Mouse (Mus musculus): ENCODE data around the gene Rab22a. TPM values are rescaled to one million over a fixed set of nuclear protein-coding genes. Genes with fewer than 3 reads are reported as not detected.

Rab22a gene
- polyA plus RNA-seq, 1 experiment from 2014 or later = 32.5 TPM

DNA sequence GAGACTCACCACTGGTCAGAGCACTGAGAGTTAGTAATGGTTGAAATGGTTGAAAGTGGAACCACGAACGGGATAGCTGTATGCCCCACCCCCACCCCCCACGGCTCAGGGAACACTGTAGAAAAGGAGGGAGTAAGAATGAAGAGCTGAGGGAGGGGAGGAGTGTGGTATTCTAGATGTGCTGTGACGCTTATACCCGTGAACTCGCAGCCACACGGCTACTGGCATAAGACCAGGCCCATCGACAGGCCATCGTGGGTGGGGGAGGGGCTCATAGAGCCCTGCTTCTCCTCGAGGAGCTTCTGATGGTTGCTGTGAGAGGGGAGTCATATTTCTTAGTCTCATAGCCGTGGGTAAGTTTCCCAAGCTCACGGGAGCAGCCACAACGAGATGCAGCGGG, 64.8 kb downstream of the Rab22a start:
- Histone ChIP-seq H3K9me3 (replicated peaks) (no peaks in the 10 kb centered on the region), H3K27me3 (no peaks in the 10 kb centered on the region), H3K9ac (no peak overlapping the region), H3K27ac (no peak overlapping the region), H3K4me3 (no peak overlapping the region), H3K36me3 (no peaks in the 10 kb centered on the region), H3K4me2 (no peak overlapping the region), H3K4me1 (replicated peaks) (0 out of 2 replicates have a peak, but pooled peaks cover 2% of the 10 kb centered on the region)
- WGBS = 50% methylated on average over 14 of the region's 14 CpGs
- no peak for ATAC-seq (replicated peaks; ENCODE audit: insufficient number of reproducible peaks, insufficient read depth, low FRiP score, low read depth)

DNA sequence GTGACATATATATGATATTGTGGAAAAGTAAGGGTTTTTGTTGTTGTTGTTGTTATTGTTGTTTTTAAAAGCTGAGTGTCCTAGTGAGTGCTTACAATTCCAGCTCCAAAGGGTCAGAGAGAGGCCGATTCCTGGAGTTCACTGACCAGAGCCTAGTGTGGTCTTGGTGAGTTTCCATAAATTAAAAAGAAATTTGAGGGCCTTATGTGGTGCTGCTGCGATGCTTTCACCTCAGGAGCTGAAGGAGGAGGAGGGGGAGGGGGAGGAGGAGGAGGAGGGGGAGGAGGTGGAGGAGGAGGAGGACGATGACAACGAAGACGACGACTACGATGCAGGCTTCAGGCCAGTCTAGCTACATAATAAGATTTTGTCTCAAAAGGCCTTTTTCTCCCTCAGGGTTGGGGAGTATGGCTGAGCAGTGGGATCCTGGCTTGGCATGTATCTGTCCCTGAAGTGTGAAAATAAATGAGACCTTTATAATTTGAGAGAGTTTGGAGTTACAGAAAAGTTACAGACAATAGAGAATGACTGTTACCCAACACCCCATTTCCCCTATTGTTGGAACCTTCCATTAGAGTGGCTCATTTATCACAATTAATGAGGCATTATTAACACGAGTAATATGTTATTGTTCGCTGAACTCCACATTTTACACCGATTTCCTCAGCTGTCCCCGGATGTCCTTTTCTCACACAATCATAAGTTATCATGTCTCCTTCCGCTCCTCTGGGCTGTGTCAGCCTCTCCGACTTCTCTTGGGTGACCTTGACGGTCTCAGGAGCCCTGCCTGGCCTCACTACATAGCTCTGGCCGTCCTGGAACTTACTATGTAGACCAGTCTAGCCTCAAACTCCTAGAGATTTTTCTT, 65.6 kb downstream of the Rab22a start:
- H3K27me3 ChIP-seq = no peaks in the 10 kb centered on the region
- no peak overlapping the region for H3K9ac ChIP-seq
- peaks cover 6% of the 10 kb centered on the region; the same call in 1 of the 2 replicates for H3K4me1 ChIP-seq (replicated peaks)
- no peaks in the 10 kb centered on the region for H3K9me3 ChIP-seq (replicated peaks)
- no peaks in the 10 kb centered on the region for H3K36me3 ChIP-seq
- no peak for ATAC-seq (replicated peaks; ENCODE audit: insufficient number of reproducible peaks, insufficient read depth, low FRiP score, low read depth)
- no peak overlapping the region for H3K4me3 ChIP-seq
- H3K4me2 ChIP-seq = no peak overlapping the region
- H3K27ac ChIP-seq = no peak overlapping the region
- 60% methylated on average over 15 of the region's 15 CpGs for WGBS

DNA sequence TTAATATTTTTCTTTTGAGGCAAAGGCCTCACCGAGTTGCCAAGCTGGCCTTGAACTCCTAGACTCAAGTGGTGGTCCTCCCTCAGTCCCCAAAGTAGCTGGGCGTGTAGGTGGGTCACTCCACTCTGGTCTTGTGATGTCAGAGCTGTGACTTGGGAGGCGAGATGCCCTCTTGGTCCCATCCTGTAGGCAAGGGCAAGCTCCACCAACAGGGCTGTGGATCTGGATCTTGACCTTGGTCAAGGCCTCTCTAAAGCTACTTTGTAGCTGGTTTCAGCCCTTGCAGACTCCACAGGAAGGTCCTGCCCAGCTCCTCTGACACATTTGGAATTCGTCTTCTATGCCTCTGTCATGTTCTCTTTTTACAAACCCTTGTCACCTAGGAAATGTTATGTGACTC, 66.3 kb downstream of the Rab22a start:
- H3K27ac ChIP-seq = no peak overlapping the region
- no peaks in the 10 kb centered on the region for H3K9me3 ChIP-seq (replicated peaks)
- peaks cover 12% of the 10 kb centered on the region for H3K4me1 ChIP-seq (replicated peaks)
- no peak overlapping the region for H3K9ac ChIP-seq
- H3K4me2 ChIP-seq = no peak overlapping the region
- no peaks in the 10 kb centered on the region for H3K27me3 ChIP-seq
- H3K36me3 ChIP-seq = no peaks in the 10 kb centered on the region
- ATAC-seq (replicated peaks; ENCODE audit: insufficient number of reproducible peaks, insufficient read depth, low FRiP score, low read depth) = no peak
- H3K4me3 ChIP-seq = no peak overlapping the region
- 89% methylated on average over 4 of the region's 4 CpGs for WGBS

DNA sequence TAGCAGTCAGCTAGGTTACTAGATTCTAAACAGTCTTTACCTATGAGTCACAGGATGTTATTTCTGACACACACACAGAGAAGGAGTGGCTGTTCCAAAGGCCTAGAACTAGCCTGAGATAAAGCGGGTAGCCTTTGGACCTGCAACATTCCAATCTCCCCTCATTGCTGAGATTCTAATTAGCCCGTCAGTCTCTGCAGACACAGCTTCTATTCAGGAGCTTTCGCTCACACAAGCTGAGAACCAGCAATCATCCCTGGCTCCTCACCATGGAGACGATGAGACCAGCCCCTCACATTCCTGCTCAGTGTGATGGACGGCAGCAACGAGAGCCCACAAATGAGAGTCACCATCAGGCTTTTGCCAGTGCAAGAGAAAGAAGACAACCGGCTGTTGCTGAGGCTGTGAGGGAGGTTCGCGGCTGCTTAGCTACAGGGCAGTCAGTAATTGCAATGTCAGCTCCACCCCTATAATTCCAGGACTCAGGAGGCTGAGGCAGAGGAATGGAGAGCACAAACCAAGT, 70.9 kb downstream of the Rab22a start:
- Histone ChIP-seq H3K27ac (no peak overlapping the region), H3K36me3 (no peaks in the 10 kb centered on the region), H3K4me2 (no peak overlapping the region), H3K9me3 (replicated peaks) (no peaks in the 10 kb centered on the region), H3K9ac (no peak overlapping the region), H3K4me3 (no peak overlapping the region), H3K4me1 (replicated peaks) (peaks cover 12% of the 10 kb centered on the region), H3K27me3 (no peaks in the 10 kb centered on the region)
- 0 out of 2 replicates have a peak, but pooled peaks have one; percentile 14 for ATAC-seq (replicated peaks; ENCODE audit: insufficient number of reproducible peaks, insufficient read depth, low FRiP score, low read depth)
- 9% methylated on average over 9 of the region's 9 CpGs for WGBS

DNA sequence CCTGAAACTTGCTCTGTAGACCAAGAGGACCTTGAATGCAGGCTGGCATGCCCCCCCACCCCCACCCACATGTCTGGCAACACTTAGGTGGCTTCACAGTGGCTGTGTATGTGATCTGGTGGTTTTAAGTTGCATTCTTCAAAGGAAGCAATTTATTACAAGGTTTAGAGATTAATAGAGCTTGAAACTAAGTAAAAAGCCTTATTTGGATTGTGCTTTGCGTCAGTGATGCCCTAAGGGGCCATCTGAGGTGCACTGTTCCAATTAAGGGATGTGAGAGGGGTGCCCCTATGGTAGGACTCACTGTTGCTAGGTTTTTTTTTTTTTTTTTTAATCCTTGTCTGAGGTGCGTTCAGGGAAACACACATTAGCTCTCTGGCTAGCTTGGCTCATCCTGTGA, 74.9 kb downstream of the Rab22a start:
- H3K4me2 ChIP-seq = no peak overlapping the region
- H3K9ac ChIP-seq = no peak overlapping the region
- H3K9me3 ChIP-seq (replicated peaks) = no peaks in the 10 kb centered on the region
- no peaks in the 10 kb centered on the region for H3K27me3 ChIP-seq
- no peaks in the 10 kb centered on the region for H3K36me3 ChIP-seq
- H3K4me3 ChIP-seq = no peak overlapping the region
- no peak for ATAC-seq (replicated peaks; ENCODE audit: insufficient number of reproducible peaks, insufficient read depth, low FRiP score, low read depth)
- H3K27ac ChIP-seq = no peak overlapping the region
- 66% methylated on average over 2 of the region's 2 CpGs for WGBS
- H3K4me1 ChIP-seq (replicated peaks) = peaks cover 26% of the 10 kb centered on the region

DNA sequence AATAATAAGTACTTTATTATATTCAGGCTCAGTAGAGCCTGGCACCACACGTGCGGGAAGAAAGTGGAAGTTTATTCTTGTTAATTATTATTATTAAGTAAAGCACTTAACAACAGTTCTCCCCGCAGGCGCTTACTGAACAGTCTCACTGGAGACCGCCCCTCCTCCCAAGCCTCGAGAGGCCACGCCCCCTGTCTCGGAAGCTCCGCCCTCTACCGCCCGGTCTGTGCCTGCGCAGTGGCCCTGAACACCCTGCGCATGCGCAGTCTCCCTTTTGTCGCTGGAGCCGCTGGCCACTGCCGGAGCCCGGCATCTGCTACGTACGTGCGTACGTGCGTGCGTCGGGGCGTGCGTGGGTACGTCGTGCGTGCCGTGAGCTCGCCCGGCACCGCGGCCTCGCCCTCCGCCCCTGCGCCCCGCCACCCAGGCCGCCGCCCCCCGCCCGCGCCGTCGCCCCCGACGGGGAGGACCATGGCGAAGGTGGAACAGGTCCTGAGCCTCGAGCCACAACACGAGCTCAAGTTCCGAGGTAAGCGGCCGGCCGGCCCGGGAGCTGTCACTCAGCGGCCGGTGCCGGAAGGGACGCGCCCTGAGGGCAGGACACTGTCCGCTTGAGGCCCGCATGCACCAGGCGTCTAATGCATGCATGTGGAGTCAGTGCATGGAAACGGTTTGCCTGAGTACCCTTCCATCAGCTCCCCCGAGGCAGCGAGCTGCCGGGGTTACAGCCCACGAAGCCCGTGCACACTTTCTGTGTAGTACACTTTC, 77.8 kb downstream of the Rab22a start, which contains the start of gene Vapb:
Gene Vapb, plus strand, starts transcription at position 290 of the 768 bp plus-strand sequence.
- peak; percentile 97 for ATAC-seq (replicated peaks; ENCODE audit: insufficient number of reproducible peaks, insufficient read depth, low FRiP score, low read depth)
- Histone ChIP-seq H3K27me3 (no peaks in the 10 kb centered on the region), H3K36me3 (no peaks in the 10 kb centered on the region), H3K27ac (peak within 1 kb of the TSS; percentile 72), H3K4me3 (peak within 1 kb of the TSS; percentile 85), H3K9me3 (replicated peaks) (no peaks in the 10 kb centered on the region), H3K4me2 (peak within 1 kb of the TSS; percentile 82), H3K9ac (peak within 1 kb of the TSS; percentile 72), H3K4me1 (replicated peaks) (peaks cover 14% of the 10 kb centered on the region)
- WGBS = under 1% methylated on average over 70 of the region's 70 CpGs

DNA sequence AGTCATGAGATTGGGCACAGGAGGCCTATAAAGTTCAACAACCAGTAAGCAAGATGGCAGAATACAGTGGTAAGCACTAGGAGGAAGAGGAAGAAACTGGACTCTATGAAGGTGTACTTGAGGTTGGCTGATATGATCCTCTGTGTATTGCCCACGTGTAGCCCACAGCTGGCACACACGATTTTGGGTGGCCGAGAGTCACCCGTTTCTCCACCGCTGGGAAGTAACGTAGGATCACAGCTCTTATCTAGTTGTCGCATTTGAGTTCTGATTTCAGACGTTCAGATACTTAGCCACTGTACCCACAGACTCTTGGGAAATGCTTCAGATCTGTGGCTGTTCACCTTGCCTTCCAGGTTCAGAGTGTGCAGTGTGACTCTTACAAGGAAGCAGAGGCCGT, 78.7 kb downstream of the Rab22a start:
- no peaks in the 10 kb centered on the region for H3K27me3 ChIP-seq
- peak overlapping the region; percentile 82 for H3K4me2 ChIP-seq
- no peak for ATAC-seq (replicated peaks; ENCODE audit: insufficient number of reproducible peaks, insufficient read depth, low FRiP score, low read depth)
- no peak overlapping the region for H3K27ac ChIP-seq
- H3K4me3 ChIP-seq = peak overlapping the region; percentile 85
- H3K36me3 ChIP-seq = no peaks in the 10 kb centered on the region
- peaks cover 14% of the 10 kb centered on the region for H3K4me1 ChIP-seq (replicated peaks)
- peak overlapping the region; percentile 72 for H3K9ac ChIP-seq
- 69% methylated on average over 9 of the region's 9 CpGs for WGBS
- no peaks in the 10 kb centered on the region for H3K9me3 ChIP-seq (replicated peaks)

DNA sequence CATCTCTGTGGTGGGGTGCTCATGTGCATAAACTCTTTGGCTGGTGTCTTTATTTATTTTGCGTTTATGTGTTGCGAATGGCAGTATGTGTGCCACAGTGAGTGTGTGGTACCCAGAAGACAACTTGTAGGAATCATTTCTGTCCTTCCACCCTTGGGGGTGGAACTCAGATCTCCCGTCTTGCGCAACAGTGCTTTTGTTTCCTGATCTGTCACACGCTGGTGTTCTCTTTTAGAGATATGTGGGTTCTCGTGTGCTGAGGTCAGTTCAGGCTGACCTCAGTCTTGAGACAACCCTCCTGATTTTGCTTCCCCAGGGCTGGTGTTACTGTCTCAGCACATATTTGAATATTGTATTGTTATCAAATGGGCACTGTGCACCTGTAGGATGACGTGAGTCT, 79.5 kb downstream of the Rab22a start:
- WGBS = 87% methylated on average over 7 of the region's 7 CpGs
- Histone ChIP-seq H3K36me3 (no peaks in the 10 kb centered on the region), H3K4me1 (replicated peaks) (peaks cover 14% of the 10 kb centered on the region), H3K4me2 (no peak overlapping the region), H3K9ac (no peak overlapping the region), H3K27me3 (no peaks in the 10 kb centered on the region), H3K9me3 (replicated peaks) (no peaks in the 10 kb centered on the region), H3K4me3 (no peak overlapping the region), H3K27ac (no peak overlapping the region)
- ATAC-seq (replicated peaks; ENCODE audit: insufficient number of reproducible peaks, insufficient read depth, low FRiP score, low read depth) = no peak

DNA sequence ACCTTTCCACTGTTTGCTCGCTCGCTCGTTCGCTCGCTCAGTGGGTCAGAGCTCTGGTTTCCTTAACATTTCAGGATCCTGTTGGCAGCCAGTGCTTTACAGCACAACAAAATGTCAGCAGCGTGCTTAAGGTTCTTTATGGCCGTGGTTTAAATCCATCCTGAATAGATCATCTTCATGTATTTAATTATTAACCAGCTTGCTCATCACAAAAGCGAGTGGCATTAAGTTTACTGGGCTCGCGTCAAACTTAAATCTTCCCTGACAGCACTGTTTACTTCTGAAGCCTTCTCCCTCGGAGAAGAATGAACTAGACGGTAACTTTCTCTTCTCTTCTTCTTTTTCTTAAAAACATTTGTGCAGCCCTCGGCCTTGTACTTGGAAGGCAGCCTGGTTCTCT, 82.5 kb downstream of the Rab22a start:
- no peaks in the 10 kb centered on the region for H3K27me3 ChIP-seq
- no peak for ATAC-seq (replicated peaks; ENCODE audit: insufficient number of reproducible peaks, insufficient read depth, low FRiP score, low read depth)
- 78% methylated on average over 13 of the region's 13 CpGs for whole genome bisulfite sequencing
- peaks cover 14% of the 10 kb centered on the region for H3K4me1 ChIP-seq (replicated peaks)
- no peaks in the 10 kb centered on the region for H3K36me3 ChIP-seq
- no peaks in the 10 kb centered on the region for H3K9me3 ChIP-seq (replicated peaks)
- no peak overlapping the region for H3K4me2 ChIP-seq
- no peak overlapping the region for H3K4me3 ChIP-seq
- no peak overlapping the region for H3K9ac ChIP-seq
- H3K27ac ChIP-seq = no peak overlapping the region

DNA sequence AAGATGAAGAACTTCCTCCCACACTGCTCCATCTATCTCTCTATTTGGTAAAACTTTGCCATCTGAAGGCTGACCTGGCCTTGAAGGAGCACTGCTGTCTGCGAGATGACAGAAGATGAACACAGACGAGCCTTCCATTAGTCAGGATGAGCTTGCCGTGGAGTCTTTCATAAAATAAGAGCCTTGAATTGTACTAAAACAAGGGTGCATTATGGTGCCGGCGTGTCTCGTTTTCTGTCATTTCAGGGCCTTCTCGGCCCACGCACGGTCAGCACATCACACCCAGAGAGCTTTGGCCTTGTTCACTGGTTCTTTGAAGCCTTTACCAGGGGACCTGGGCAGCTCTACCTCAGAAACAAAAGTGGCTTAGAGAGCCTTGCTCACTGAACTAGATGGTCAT, 83.2 kb downstream of the Rab22a start:
- no peak overlapping the region for H3K4me2 ChIP-seq
- peaks cover 14% of the 10 kb centered on the region for H3K4me1 ChIP-seq (replicated peaks)
- no peak for ATAC-seq (replicated peaks; ENCODE audit: insufficient number of reproducible peaks, insufficient read depth, low FRiP score, low read depth)
- H3K4me3 ChIP-seq = no peak overlapping the region
- no peak overlapping the region for H3K9ac ChIP-seq
- WGBS = 86% methylated on average over 9 of the region's 9 CpGs
- no peaks in the 10 kb centered on the region for H3K9me3 ChIP-seq (replicated peaks)
- H3K27me3 ChIP-seq = no peaks in the 10 kb centered on the region
- H3K27ac ChIP-seq = no peak overlapping the region
- H3K36me3 ChIP-seq = no peaks in the 10 kb centered on the region

DNA sequence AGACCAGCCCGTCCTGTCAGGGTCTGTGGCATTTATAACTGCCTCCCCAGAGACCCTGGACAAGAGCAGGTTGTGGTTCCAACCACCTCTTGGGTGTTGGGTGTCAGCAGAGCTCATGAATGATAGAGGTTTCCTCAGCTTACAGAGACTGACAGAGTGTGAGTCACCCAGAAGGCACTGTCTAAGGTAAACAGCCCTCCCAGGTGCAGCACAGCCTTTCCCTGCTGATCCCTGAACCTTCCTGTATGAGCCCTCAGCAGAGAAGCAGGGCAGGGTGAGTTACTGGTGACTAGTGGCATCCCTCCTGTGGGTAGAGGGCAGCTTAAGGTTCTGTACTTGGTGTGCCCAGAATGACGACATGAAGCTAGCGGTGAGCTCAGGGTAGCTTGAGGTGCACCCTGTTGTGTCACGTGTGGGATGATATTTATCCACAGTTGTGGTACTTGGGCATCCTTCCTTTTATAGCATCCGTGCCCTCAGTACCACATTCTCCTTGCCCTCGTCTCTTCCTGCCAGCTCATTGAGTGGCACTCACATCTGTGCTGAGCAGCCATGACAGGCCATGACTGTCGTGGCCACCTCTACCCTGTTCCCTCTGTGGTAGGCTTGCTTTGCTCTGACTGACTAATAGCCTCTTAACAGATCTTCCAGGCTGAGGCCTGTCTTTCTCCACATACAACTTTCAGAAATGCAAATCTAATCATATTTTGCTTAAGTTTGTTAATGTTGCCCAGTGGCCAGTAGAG, 84.7 kb downstream of the Rab22a start:
- H3K4me3 ChIP-seq = no peak overlapping the region
- no peaks in the 10 kb centered on the region for H3K36me3 ChIP-seq
- no peak overlapping the region for H3K4me2 ChIP-seq
- H3K27me3 ChIP-seq = no peaks in the 10 kb centered on the region
- 83% methylated on average over 7 of the region's 7 CpGs for WGBS
- H3K9ac ChIP-seq = no peak overlapping the region
- H3K27ac ChIP-seq = no peak overlapping the region
- ATAC-seq (replicated peaks; ENCODE audit: insufficient number of reproducible peaks, insufficient read depth, low FRiP score, low read depth) = no peak
- H3K4me1 ChIP-seq (replicated peaks) = peaks cover under 1% of the 10 kb centered on the region
- H3K9me3 ChIP-seq (replicated peaks) = no peaks in the 10 kb centered on the region

All from heart, embryonic 15.5 days (tissue).